Mouse (Mus musculus) v-Abl transformed pro-B cells (cell line): ENCODE measurements around the gene Zg16.
"Not testable (repeated sequence)": the region's sequence is repeated elsewhere in the genome, so short reads cannot be mapped to it uniquely, and the experiment has no call there.

ENCODE experiments used
- in situ Hi-C, 2 experiments: fragments of 400-800 bp; cut with MboI; formaldehyde crosslinking; loops; one replicate each; pipeline ENCODE4 v1.15.1; 2025; ENCODE audit not compliant: unreplicated experiment in 2 of 2

Gene Zg16

DNA sequence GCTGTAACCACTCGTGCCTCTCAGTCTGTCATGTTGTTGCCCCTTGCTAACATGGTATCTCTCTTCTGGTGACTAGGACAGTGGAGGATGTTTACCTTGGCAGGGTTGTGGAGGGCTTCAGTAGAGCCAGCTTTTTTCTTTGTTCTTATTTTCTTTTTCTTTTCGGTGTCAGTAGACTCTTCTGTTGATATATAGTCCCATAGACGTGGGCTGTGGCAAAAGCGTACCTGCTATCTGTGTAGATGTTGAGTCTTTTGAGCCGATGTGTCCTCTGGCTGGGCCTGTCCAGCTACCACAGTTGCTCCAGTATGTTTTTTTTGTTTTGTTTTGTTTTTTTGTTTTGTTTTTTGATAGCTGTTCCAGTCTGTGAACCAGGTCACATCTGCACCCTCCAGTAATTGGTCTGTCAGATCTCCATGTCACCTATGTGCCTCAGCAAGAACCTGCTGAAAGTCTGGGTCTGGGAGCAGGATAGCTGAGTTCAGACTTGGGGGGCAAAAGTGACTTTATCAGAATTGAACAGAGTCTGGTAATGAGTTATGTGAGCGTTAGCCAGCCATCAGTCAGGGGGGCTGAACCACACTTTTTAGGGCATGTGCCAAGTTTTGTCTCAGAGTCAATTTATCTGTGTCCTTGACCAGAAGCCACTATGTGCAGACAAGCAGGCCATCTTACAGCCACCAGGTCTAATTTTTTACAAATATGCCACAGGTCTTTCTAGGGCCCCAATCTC, at the start of gene Zg16:
Zg16 (minus strand) TSS at position 51 of the 733 bp plus-strand sequence.
- in situ Hi-C loops: not testable (repeated sequence)

DNA sequence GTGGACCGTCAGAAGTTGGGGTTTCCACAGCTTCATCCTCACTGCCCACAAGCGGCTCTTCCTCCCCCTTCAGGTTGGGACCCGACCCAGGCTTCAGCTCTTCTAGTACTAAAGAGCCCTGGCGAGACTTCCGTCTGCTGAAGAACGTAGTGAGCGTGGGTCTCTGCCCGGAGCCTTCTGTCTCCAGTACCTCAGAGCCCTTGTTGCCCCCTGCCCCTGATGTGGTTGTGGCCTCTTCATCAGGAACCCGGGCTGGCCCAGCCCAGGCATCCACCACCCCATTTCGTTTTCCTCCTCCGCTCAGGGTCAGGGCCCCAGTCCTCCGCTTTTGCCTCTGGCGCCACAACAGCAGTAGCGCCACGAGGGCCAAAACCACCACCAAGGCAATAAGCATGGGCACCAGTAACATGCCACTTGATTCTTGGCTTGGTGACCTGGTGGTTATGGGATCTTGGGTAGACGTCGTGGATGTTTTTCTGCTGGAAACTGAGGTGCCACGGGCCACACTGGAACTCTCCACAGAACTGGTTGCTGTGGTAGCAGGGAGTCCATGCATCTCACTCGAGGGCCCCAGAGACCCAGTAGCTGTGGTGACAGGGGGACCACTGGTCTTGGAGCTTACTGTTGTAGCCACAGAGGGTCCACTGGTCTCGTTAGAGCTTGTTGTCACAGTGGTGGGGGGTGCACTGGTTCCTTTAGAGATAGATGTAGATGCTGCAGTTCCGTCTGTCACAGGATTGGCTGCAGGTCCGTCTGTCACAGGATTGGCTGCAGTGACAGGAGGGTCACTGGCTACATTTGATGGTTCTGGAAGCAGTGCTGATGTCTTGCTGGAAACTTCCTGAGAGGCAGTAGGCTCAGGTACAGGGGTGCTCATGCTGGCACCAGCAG, 49.3 kb upstream of the Zg16 start:
- in situ Hi-C loops: loop anchor here in 1 of 2 experiments (5.0 kb wide), 1 partner anchor 46 kb away; no protein-coding TSS in a partner anchor

DNA sequence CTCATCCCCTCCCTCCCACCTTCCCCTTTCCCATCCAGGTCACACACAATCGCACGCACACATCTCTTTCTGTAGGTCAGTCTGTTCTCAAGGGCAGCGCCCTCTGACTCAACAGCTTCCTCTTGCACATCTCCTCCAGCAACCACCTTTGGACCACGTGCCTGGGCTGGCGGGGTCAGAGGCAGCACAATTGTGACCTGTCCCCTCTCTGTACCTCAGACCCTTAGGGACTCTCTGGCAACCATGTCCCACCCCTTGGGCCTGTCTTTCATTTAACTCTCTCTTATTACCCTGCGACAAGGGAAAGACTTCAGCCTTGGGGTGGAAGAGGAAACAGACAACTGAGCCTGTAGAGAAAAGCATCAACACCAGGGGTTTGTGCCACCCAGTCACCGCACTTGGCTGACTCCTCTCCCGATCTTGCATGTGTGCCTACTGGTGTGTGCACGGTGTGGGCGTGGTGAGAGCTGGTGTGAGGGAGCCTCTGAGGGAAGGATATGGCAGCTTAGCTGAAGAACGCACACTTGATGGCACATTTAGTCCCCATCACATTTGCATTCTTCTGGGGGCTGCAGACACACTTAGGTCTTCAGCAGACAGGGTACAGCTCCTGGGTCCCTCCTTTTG, 47.8 kb upstream of the Zg16 start:
- in situ Hi-C loops: loop anchor here (5.0 kb wide), 1 partner anchor 47 kb away; no protein-coding TSS in a partner anchor

DNA sequence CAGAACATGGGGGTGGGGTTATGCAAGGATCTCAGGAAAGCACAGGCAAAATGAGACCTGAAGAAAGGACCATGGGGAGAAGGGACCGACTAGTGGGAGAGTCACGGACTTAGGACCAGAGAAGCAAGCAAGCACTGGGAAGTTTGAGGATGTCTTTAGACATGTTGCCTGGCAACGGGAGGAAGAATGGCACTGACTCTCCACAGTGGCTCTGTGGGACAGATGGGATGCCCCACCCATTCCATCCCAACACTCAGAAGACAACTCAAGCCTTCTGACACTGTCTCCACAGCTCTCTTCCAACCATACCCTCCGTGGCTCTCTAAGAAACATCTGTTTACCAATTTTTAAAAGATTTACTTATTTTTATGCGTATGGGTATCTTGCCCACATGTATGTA, 46.0 kb upstream of the Zg16 start:
- in situ Hi-C loops: loop anchor here in 1 of 2 experiments (5.0 kb wide), 1 partner anchor 49 kb away; no protein-coding TSS in a partner anchor

DNA sequence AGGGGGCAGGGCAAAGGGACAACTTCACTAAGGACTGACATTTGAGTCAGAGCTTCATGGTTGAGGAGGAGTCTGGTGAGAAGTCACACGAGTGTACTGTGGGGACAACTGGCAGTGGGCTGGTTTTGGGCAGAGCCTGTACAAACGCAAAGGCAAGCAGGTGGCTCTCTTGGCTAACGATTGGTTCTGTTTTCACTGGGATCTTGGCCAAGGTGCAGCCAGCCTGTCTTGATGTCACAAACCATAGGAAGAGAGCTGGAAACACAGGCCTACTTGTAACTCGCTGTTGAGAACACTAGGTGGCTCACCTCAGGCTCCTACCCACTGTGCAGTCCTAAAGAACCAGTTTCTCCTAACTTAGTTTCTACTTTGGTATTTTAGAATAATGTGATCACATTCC, 42.5 kb upstream of the Zg16 start:
- in situ Hi-C loops: loop anchor here in 1 of 2 experiments (5.0 kb wide), 1 partner anchor 53 kb away; no protein-coding TSS in a partner anchor

DNA sequence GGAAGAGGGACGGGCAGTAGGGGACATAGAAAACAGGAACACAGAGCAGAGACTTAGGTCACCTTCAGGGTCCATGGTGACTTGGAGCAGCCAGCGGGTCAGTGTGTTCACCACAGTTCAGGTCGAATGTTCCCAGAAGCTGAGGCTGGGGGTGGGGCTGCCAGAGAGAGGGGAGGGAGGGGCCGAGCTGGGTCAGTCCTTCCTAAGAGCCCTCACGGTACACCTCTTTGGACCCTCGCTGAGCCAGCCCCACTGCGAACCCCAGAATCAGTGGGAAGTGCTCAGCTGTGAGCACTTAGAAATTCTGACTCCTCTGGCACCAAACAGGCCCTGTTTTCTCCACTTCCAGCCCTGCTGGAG, 34.8 kb upstream of the Zg16 start, which contains the start of gene Qprt:
Qprt (minus strand) TSS at position 316 of the 360 bp plus-strand sequence.
- in situ Hi-C loops: no loop called here

DNA sequence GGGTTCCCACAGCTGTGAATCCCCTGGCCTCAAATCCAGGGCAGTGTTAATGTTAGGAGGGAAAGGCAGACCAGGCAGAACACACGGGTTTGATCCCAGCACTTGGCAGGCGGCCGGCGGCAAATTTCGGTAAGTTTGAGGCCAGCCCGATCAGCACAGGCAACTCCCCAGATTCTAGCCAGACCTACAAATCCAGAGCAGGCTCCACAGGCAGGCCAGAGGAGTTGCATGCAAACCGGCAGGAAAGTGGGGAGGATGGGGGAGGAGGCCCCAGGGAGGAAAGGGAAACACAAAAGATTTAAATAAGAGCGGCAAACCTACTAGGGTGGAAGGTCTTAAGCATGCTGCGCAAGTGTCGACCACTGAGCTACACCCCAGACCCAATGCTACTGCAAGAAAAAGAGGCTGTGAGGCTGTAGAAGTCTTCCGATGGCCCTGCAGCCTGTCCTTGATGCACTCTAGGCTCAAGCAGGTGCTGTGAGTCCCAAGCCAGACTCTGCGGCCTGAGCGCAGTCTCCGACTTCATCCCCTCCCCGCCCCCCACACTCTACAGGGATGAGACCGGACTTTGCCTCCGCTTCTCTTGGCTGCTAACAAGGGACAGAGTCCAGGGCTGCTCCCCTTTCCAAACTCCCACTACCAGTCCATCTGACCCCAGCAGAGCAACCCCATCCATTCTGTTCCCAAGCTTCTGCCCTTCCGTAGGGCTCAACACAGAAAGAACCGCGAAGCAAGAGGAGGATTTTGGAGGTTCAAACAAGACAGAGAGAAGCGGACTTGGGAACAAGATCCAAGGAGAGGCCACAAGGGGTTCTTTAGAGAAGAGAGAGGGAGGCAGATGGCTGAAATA, 34.2 kb upstream of the Zg16 start:
- in situ Hi-C loops: no loop called here

DNA sequence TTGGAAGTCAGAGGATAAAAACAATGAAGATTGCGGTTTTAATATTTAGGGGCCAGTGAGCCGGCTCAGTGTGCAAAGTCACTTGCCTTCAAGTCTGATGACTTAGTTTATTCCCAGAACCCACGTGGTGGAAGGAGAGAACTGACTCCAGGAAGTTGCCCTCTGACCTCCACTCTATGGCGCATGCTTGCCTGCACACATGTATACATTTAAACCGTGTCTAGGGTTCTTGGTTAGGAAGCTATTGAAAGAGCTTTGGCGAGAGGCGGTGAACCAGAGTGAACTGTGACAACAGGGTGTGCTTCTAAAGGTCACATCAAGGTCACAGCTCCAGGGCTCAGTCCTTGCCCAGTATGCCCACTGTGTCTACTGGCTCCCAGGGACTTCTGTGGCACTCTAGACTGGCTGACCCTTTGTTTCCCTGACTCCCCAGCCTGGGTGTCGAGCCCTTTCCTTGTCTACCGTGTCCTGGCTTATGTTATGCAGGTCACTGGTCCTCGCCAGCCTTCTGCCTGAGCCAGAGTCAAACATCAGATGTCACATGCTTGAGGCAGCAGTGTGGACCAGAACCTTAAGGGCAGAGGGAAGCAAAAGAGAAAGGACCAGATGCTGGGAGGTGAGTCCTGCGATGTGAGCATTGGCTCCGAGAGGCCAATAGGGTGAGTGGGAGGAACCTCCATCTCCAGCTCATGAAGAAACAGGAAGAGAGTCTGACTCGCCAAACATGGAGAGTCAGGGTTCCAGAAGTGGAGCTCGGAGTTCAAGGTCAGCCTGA, 31.7 kb upstream of the Zg16 start:
- in situ Hi-C loops: loop anchor here (10.0 kb wide), 2 partner anchors 106 to 474 kb away; partner anchors contain the start of gene Sgf29 (in 1 of the 2)

DNA sequence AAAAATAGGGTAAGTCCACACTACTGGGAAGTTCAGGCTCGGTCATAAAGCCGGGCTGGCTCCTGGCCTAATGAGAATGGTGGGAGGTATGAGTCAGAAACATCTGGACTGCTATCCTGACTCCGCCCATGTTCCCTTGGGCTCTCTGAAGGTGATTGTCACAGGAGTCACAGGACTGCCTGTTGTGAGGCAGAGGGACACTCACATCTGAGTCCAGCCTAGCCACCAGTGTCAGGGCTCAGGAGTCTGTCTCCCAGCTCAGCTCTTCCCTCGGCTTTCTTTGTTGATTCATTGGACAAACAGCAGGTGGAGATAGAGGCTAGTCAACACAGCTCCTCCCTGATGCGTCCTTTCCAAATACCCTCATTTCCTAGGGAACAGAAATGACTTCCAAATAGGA, 30.8 kb upstream of the Zg16 start:
- in situ Hi-C loops: loop anchor here (10.0 kb wide), 2 partner anchors 107 to 473 kb away; partner anchors contain the start of gene Sgf29 (in 1 of the 2)

DNA sequence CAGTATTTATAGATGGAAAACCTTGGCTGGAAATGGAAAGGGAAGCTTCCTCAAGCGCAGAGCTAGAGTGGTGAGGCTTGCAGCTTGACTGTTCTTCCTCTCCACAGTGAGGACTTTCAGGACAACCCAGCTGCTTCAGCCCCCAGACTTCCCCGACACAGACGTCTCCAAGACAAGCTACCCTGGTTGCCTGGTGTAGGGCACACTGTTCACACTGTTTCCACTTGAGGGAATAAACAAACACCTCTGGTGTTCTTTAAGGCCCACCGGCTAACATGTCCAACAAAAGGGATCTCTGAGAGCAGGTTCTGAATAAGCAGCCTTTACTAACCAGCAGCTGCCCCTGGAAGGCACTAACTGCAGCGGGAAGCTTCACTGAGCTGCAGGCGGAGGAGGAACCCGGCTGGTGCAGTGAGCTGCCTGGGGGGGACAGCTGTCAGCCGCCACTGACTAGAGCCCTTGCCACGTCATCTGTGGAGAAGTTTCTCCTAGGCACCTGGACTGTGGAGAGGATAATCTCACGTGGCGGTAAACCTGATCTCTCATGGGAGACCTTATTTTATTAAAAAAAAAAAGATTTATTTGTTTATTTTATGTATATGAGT, 29.3 kb upstream of the Zg16 start:
- in situ Hi-C loops: loop anchor here (10.0 kb wide), 2 partner anchors 108 to 472 kb away; partner anchors contain the start of gene Sgf29 (in 1 of the 2)

DNA sequence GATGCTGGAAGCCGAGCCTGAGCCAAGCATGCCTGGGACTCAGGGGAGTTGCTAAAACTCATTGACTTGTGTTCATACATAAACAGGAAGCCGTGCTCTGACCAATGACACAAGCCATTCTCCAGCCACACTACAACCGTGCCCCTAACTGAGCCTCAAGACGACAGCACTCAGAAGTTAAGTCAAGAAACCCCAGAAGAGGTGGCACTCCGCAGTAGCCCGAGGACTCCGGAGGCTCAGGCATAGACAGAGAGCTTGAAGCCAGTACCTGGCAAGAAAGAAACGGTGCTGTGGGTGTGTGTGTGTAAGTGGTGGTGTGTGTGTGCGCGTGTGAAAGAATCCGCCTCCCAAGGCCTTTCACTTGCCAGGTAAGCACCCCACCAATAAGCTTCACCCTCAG, 27.8 kb upstream of the Zg16 start:
- in situ Hi-C loops: loop anchor here (5.0 to 10.0 kb wide), 4 partner anchors 110 to 470 kb away; partner anchors contain the start of genes 4930451I11Rik (in 1 of the 2) and Sgf29 (in 1 of the 2)

DNA sequence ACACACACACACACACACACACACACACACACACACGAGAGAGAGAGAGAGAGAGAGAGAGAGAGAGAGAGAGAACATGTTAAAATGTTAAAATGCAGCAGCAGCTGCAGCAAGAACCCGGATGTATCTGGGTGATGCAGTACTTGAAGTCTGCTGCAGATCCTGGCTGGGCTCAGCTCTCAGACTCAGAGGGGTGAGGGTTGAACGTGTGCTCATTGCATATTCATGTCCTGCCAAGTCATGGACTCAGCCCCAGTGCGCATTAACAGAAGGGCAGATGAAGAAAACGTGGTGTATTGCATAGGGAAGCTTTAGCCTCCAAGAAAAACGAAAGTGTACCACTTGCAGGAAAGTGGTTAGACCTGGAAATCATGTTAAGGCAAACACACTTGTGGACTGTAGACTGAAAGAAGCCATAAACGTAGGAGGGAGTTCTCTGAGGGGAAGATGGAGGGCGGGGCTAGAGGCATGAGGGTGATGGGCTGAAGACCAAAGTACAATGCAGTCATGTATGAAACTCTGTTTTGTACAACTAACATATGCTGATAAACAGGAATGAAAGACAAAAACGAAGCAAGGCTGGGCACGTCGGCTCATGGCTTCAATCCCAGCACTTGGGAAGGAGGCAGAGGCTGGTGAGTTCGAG, 26.6 kb upstream of the Zg16 start:
- in situ Hi-C loops: loop anchor here (5.0 to 10.0 kb wide), 4 partner anchors 111 to 469 kb away; partner anchors contain the start of genes 4930451I11Rik (in 1 of the 2) and Sgf29 (in 1 of the 2)

DNA sequence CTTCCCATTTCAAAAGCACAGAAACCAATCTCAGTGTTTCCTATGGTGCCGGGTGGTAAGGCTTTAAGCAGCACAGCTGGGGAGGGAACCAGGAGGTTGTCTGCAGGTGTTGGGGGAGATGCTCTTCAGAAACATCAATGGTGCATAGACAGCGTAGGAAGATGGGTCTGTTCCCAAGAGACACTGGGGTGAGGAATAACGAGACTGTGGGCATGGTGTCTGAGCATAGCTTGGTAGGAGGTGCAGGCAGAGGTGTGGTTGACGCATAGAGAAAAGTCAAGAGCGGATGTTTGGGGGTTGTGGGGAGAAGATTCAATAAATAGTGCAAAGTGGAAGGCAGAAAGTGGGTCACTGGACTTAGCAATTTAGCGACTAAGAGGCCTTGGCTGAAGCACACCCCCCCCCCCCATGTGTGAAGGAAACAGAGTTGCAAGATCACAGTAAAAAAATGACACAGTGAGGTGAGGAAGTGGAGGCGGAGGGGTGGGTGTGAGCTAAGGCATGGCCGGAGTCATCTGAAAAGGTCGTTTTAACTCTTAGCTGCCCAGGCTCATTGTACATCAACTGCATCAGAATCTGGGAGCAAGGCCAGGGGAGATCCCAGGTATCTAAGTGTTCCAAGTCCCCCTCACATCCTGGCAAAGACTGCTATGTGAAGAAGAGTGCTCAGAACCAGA, 25.9 kb upstream of the Zg16 start:
- in situ Hi-C loops: loop anchor here (5.0 to 10.0 kb wide), 4 partner anchors 112 to 468 kb away; partner anchors contain the start of genes 4930451I11Rik (in 1 of the 2) and Sgf29 (in 1 of the 2)

DNA sequence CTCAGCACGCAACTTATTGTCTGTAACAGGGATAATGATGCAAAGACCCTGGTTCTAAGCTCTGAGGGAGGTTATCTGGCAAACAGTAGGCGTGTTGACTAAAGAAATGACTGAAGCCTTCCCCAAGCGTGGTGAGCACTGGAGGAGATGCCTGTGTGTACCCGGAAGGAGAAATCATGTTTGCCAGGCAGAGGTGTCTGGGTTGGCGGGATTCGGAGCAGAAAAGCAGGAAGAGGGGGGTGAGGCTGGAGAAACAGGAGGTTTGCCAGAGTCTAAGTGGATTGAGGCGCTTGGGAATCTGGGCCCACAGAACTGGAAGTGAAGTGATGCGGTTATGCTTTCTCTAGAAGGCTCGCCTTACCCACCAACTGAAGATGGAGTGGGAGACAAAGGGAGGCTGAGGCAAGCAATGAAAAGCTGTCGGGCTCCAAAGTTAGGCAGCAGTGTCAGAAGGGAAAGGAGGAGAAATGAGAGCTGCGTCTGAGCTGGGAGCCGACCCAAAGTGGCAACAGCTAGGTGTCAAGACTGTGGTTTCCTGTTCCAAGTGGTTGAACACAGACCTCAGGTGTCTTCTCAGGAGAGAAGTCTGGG, 25.2 kb upstream of the Zg16 start:
- in situ Hi-C loops: loop anchor here (5.0 to 10.0 kb wide), 4 partner anchors 112 to 468 kb away; partner anchors contain the start of genes 4930451I11Rik (in 1 of the 2) and Sgf29 (in 1 of the 2)

DNA sequence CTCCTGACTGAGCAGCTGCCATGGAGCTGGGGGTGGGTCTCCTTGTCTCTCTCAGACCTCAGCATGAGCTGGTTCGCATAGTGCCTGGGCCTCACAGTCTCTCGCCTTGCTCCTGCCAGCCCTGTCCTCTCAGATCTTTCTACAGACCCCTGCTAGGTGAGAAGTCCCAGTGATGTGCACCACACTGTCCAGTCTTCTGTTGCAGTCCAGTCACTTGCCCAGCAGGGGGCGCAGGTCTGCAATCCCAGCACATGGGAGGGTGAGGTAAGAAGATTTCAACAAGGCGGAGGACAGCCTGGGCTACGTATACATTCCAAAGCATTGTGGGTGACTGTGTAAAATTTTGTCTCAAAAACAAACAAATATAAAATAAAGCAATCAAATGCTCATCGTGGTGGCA, 24.3 kb upstream of the Zg16 start:
- in situ Hi-C loops: loop anchor here (5.0 to 10.0 kb wide), 4 partner anchors 113 to 467 kb away; partner anchors contain the start of genes 4930451I11Rik (in 1 of the 2) and Sgf29 (in 1 of the 2)
